Mouse (Mus musculus) testis, adult 2 months (tissue): ENCODE data around the gene Rxfp1.
"Not testable (repeated sequence)": the region's sequence is repeated elsewhere in the genome, so short reads cannot be mapped to it uniquely, and the experiment has no call there.

Source experiments
- CTCF ChIP-seq: fragments of 200-500 bp; IDR thresholded peaks from 2 replicates; pipeline ENCODE4 v1.5.1; 2012; ENCODE audit warnings: low read depth, mild to moderate bottlenecking, inconsistent platforms, low read length, moderate library complexity; ENCODE audit not compliant: control insufficient read depth, insufficient read depth, insufficient replicate concordance
- POLR2A ChIP-seq: fragments of 200-500 bp; IDR thresholded peaks from 2 replicates; pipeline ENCODE4 v1.6.1; 2012; ENCODE audit warnings: low read depth, mild to moderate bottlenecking, inconsistent platforms, low read length, moderate library complexity; ENCODE audit not compliant: control insufficient read depth

GRCm38 (mm10) chr3:79688101-79688500 is 49.6 kb downstream of the Rxfp1 start:
- TF ChIP-seq POLR2A, CTCF: not testable (repeated sequence)
